Mouse (Mus musculus) thymus, postnatal 36 days (tissue): Measurements from ENCODE around the gene Il34.

Experiments
- DNase-seq, 2 experiments: peaks; one replicate each; pipeline ENCODE4 v3.0.0; 2022; ENCODE audit warnings: mixed read lengths in 2 of 2

The Il34 gene

GRCm38 (mm10) chr8:110776335-110776734 is 29.4 kb downstream of the Il34 start:
- no peak for DNase-seq

DNA sequence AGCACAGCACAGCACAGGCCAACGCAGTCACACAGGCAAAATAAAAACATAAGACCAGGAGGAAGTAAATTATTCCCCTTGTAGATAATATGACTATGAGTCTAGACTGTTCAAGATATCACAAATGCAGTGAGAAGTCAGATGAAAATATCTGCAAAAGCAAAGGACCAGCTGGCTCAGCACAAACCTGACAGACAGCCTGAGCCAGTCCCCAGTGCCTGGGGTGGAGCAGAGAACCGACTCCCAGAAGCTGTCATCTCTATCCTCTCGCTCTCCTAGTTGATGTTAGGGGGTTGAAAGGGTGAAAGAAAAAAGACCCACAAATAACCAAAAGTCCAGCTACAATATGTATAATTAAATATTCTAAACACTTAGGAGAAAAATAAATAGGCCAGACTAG is 30.0 kb downstream of the Il34 start:
- no peak for DNase-seq

GRCm38 (mm10) chr8:110775316-110775715 is 30.4 kb downstream of the Il34 start:
- no peak for DNase-seq

GRCm38 (mm10) chr8:110774725-110775124 is 31.0 kb downstream of the Il34 start:
- DNase-seq: no peak

GRCm38 (mm10) chr8:110774047-110774446 is 31.7 kb downstream of the Il34 start:
- DNase-seq: no peak

GRCm38 (mm10) chr8:110772452-110772851 is 33.3 kb downstream of the Il34 start:
- DNase-seq: no peak

- DNase-seq: no peak
Measured at GRCm38 (mm10) chr8:110767261-110767660, 38.5 kb downstream of the Il34 start.

GRCm38 (mm10) chr8:110764671-110765070 is 41.1 kb downstream of the Il34 start:
- DNase-seq: no peak

DNA sequence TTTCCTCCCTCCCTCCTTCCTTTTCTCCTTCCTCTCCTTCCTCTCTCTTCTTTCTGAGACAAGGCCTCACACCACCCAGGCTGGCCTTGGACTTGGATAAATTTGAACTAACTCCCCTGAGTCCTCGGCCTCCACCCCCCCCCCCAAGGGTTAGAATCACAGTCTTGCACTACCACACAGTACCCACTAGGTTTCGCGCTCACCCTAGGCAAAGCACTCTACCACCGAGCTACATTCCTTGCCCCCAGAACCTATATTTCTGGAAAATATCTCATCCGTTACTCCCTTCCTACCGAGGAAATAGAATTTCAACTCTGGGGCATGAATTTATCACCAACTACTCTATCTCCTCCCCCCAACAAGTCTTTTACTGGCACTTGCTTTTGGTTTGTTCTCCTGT is 43.7 kb downstream of the Il34 start:
- no peak for DNase-seq

DNA sequence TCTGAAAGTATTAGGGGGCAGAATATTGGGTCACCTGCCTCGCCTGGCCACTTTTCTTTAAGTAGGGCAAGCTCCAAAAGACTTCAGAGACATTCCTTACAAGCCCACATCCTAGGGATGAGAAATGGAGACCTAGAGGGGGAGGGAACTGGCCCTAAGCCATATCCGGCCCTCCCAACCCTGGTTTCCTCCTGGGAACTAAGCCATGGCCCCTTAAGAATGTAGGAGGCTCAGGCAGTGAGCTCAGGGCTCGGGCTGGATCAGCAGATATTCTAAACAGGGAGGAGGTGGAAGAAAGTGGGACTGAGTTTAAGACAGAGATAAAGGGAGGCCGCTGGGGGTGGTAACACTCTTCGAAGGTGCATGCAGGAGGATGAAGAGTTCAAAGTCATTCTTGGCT is 44.5 kb downstream of the Il34 start:
- no peak for DNase-seq

GRCm38 (mm10) chr8:110760280-110760940 is 45.3 kb downstream of the Il34 start:
- DNase-seq: no peak

GRCm38 (mm10) chr8:110756196-110756595 is 49.5 kb downstream of the Il34 start:
- DNase-seq: no peak

- no peak for DNase-seq
Measured at GRCm38 (mm10) chr8:110755511-110756170, 50.1 kb downstream of the Il34 start.

DNA sequence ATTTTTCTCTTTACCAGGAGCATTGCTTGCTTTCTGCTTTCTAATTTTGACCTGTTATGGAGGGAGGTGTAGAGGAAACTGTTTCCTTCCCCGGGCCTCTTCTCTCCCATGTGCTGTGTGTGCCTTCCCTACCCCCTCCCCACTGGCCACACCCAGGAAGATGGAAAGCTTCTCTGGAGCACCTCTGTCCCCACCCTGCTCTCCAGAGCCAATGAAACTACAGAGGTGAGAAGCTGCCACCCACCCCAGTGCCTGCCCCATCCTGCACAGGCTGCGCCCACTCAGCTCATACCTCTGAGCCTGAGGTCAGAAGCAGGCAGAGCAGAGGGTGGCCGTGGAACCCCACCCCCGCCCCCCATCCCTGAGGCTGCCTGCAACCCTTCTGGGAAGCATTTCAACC is 51.0 kb downstream of the Il34 start:
- no peak for DNase-seq

GRCm38 (mm10) chr8:110751490-110751889 is 54.2 kb downstream of the Il34 start:
- no peak for DNase-seq

DNA sequence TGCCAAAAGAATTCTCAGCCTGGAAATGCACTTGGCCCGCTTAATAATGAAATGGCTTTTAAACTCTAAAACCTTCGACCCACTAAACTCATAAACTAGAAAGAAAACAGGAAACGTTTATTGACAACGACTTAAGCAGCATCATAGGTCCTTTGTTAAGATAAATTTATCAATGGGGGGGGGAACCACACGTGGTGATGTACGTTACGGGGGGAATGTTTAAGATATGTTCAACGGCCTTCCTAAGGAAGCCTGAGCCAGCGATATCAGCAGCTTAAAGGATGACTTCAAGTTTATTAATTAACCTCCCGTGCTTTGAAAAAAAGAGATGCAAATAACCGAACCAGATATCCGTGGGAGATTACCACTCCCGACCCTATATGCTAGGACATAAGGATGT is 55.5 kb downstream of the Il34 start:
- DNase-seq: no peak

DNA sequence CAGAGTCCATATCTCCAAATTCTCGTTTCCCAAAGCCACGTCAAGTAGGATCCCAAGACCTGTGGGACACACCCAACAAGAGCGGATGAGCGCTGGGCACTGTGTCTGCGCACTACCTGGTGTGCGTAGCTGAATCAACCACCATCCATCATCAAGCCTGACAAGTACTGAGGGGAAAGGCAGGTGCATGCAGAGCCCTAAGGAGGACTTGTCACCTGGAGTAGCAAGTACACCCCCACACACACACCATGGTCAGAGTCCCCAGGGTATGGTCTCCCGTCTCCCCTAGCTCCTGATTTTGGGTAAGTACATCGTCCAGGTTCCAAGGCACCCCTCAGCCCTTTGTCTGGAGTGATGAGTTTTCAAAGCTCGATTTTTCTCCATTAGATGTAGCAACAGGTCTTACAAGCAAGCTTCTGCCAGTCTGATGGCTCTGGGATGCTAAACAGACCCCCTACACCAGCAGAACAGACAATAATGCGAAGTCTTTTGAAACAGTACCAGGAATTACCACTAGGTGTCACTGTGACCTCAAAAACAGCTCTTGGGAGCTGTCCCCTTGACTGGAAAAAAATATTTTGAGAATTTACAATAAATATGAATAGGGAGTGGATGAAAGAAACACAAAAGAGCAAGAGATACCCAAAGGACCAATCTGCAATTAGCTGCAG is 56.1 kb downstream of the Il34 start:
- no peak for DNase-seq

- no peak for DNase-seq
Measured at GRCm38 (mm10) chr8:110746661-110747060, 59.1 kb downstream of the Il34 start.

- DNase-seq: no peak
Measured at GRCm38 (mm10) chr8:110745162-110745561, 60.6 kb downstream of the Il34 start.

GRCm38 (mm10) chr8:110742452-110742818 is 63.3 kb downstream of the Il34 start:
- no peak for DNase-seq

DNA sequence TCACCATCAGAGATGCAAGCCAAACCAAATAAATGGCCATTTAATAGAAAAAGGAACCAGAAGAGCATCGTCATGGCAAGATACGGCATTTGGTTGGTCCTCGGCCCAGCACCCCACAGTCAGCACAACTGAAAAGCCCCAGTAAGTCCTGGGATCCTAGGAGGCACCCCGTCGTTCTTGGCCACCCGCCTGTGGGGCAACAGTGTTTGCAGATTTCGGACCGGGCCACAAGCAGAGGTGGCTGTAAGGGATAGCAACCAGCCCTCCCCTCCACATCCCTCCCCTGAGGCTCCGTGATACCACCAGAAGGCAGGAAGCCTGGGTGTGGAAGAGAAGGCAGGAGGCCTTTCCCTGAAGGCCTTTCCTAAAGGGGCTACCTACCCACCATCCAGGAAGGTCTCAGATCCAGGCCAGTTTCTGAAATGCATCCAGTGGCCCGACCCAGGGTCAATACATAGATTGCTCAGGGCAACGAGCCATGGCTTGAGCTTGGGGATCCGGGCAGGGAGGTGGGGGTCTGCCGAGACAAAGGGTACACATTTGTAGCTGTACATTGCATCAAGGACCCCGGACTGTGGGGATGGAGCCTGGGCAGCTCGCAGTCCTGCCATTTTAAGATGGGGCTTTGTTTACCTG is 63.8 kb downstream of the Il34 start:
- DNase-seq: peak in 1 of 2 experiments; percentile 1

DNA sequence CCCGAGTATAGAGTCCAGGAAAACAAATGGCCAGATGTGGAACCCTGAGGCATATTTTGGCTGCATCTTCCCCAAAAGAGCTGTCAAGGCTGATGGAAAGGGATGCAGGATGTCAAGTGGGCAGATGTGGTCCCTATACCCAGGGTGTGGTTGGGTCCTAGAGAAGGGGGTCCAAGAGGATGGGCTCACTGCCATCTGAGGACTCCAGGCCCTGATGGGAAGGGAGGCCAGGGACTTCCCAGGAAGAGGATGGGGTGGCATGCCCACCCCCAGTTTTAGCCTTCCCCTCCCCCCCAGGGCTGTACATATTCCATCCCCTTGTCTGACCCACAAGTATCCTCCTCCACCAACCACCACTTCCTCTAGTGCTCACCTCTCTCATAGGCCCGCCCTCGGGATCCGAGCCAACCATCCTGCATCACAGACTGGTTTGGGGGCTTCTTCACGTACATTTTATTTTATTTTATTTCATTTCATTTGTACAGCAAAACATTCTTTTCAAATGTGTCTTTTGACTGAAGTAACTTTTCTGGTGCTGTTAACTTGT is 65.0 kb downstream of the Il34 start:
- no peak for DNase-seq

DNA sequence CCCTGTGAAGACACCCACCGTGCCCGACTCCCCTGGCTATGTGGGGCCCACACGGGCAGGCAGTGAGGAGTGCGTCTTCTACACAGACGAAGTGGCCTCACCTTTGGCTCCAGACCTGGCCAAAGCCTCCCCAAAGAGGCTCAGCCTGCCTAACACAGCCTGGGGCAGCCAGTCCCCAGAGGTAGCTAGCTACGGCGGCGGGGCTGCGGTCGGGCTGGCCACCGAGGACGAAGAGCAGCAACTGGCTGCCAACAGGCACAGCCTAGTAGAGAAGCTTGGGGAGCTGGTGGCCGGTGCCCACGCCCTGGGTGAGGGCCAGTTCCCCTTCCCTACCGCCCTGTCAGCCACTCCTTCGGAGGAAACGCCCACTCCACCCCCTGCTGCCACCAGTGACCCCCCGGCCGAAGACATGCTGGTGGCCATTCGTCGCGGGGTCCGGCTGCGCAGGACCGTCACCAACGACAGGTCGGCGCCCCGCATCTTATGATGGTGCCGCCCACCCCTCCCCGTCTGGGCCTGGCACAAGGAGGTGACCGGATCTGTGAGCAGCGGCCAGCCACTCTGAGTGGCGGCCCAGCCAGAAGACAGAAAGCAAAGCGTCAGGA is 67.0 kb downstream of the Il34 start:
- DNase-seq: no peak
